Mouse (Mus musculus) stomach, embryonic 14.5 days (tissue): Measurements from ENCODE around the gene Rcsd1. TPM values are rescaled to one million over a fixed set of nuclear protein-coding genes. Genes with fewer than 3 reads are reported as not detected.
A peak's percentile ranks its signal among the peaks of the same experiment; 100 is the strongest.

Experiments
- ATAC-seq: fragments of 200-750 bp; cut with Nextera tagmentation; 2 replicates; pipeline ENCODE4 v1.8.0; 2017; ENCODE audit warnings: low read depth, moderate TSS enrichment; ENCODE audit not compliant: insufficient number of reproducible peaks, insufficient read depth, low FRiP score
- H3K27ac ChIP-seq: fragments of 300-500 bp; sonication (generic); 2 replicates; pipeline ENCODE4 v1.5.1; 2014; ENCODE audit warnings: mild to moderate bottlenecking, low read length, moderate library complexity, mixed read lengths
- H3K27me3 ChIP-seq: fragments of 300-500 bp; sonication (generic); 2 replicates; pipeline ENCODE4 v1.6.1; 2014; ENCODE audit warnings: low read length, control low read depth, mixed read lengths; ENCODE audit not compliant: control insufficient read depth, insufficient read depth
- H3K36me3 ChIP-seq: fragments of 300-500 bp; sonication (generic); 2 replicates; pipeline ENCODE4 v1.6.1; 2014; ENCODE audit warnings: mild to moderate bottlenecking, control low read depth, low read length, moderate library complexity, mixed read lengths; ENCODE audit not compliant: control insufficient read depth, insufficient read depth
- H3K4me1 ChIP-seq: fragments of 300-500 bp; sonication (generic); 2 replicates; pipeline ENCODE4 v1.6.1; 2014; ENCODE audit warnings: low read length, control low read depth, mixed read lengths; ENCODE audit not compliant: control insufficient read depth, insufficient read depth
- H3K4me2 ChIP-seq: fragments of 300-500 bp; sonication (generic); replicated peaks from 2 replicates; pipeline ENCODE4 v1.6.1; 2014; ENCODE audit warnings: low read depth, low read length, control low read depth
- H3K4me3 ChIP-seq: fragments of 300-500 bp; sonication (generic); 2 replicates; pipeline ENCODE4 v1.5.1; 2014; ENCODE audit warnings: low read depth, low read length, control low read depth
- H3K9ac ChIP-seq: fragments of 300-500 bp; sonication (generic); replicated peaks from 2 replicates; pipeline ENCODE4 v1.6.1; 2014; ENCODE audit warnings: low read depth, mild to moderate bottlenecking, control low read depth, low read length, moderate library complexity, mixed read lengths
- H3K9me3 ChIP-seq: fragments of 300-500 bp; sonication (generic); 2 replicates; pipeline ENCODE4 v1.6.1; 2016; ENCODE audit warnings: low read depth, low read length, control low read depth; ENCODE audit not compliant: control insufficient read depth
- WGBS: fragments of 180-500 bp; shearing (Covaris S2); extraction: QIAGEN DNeasy Blood & Tissue Kit; methylation state at CpG from one replicate; pipeline ENCODE4 v1.1.7; 2014; 5-methylcytosine and 5-hydroxymethylcytosine counted together
- polyA plus RNA-seq: library from polyadenylated mRNA; unstranded; fragments of >200 nt; fragmentation: Nextera tagmentation; extraction: Ambion mirVana; gene quantifications from 2 replicates; pipeline ENCODE4 v1.2.1, GENCODE M21; 2014

Rcsd1 gene
- polyA plus RNA-seq: 37.2 and 44.0 TPM in 2 replicates

- no peaks in the 10 kb centered on the region for H3K27me3 ChIP-seq
- 59% methylated on average over 5 of the region's 5 CpGs for WGBS
- peaks cover 25% of the 10 kb centered on the region for H3K4me1 ChIP-seq
- H3K4me3 ChIP-seq: peak within 1 kb of the TSS; percentile 87; the same call in 1 of the 2 replicates
- no peaks in the 10 kb centered on the region for H3K9me3 ChIP-seq
- no peaks in the 10 kb centered on the region for H3K36me3 ChIP-seq
- no peak for ATAC-seq
- H3K4me2 ChIP-seq: peak within 1 kb of the TSS; percentile 74
- H3K27ac ChIP-seq: peak within 1 kb of the TSS; percentile 88; the same call in 1 of the 2 replicates
- no peak within 1 kb of the TSS for H3K9ac ChIP-seq
These were observed at the start of gene Rcsd1 for GRCm38 (mm10) chr1:165709629-165710256. Gene Rcsd1, minus strand, starts transcription at chr1:165709757.

- no peak overlapping the region for H3K9ac ChIP-seq
- H3K4me2 ChIP-seq: no peak overlapping the region
- H3K9me3 ChIP-seq: no peaks in the 10 kb centered on the region
- H3K4me3 ChIP-seq: no peak overlapping the region
- WGBS: 27% methylated on average over 4 of the region's 4 CpGs
- H3K36me3 ChIP-seq: no peaks in the 10 kb centered on the region
- ATAC-seq: no peak
- no peaks in the 10 kb centered on the region for H3K27me3 ChIP-seq
- H3K4me1 ChIP-seq: no peaks in the 10 kb centered on the region
- no peak overlapping the region for H3K27ac ChIP-seq
These were observed 45.6 kb upstream of the Rcsd1 start for GRCm38 (mm10) chr1:165755194-165755593.

- no peak overlapping the region for H3K9ac ChIP-seq
- ATAC-seq: no peak
- 87% methylated on average over 6 of the region's 6 CpGs for WGBS
- H3K4me2 ChIP-seq: no peak overlapping the region
- H3K27ac ChIP-seq: no peak overlapping the region
- H3K4me3 ChIP-seq: no peak overlapping the region
- H3K36me3 ChIP-seq: no peaks in the 10 kb centered on the region
- no peaks in the 10 kb centered on the region for H3K27me3 ChIP-seq
- H3K4me1 ChIP-seq: no peaks in the 10 kb centered on the region
- no peaks in the 10 kb centered on the region for H3K9me3 ChIP-seq
These were observed 44.6 kb upstream of the Rcsd1 start for GRCm38 (mm10) chr1:165754205-165754604.

GRCm38 (mm10) chr1:165751838-165752237 lies 42.3 kb upstream of the Rcsd1 start:
- WGBS: 77% methylated on average over 5 of the region's 5 CpGs
- no peaks in the 10 kb centered on the region for H3K4me1 ChIP-seq
- no peaks in the 10 kb centered on the region for H3K9me3 ChIP-seq
- H3K27ac ChIP-seq: no peak overlapping the region
- H3K4me3 ChIP-seq: no peak overlapping the region
- no peaks in the 10 kb centered on the region for H3K27me3 ChIP-seq
- ATAC-seq: no peak
- no peak overlapping the region for H3K4me2 ChIP-seq
- no peaks in the 10 kb centered on the region for H3K36me3 ChIP-seq
- no peak overlapping the region for H3K9ac ChIP-seq

- no peak for ATAC-seq
- Histone ChIP-seq H3K4me1 (no peaks in the 10 kb centered on the region), H3K4me2 (no peak overlapping the region), H3K36me3 (no peaks in the 10 kb centered on the region), H3K4me3 (no peak overlapping the region), H3K27ac (no peak overlapping the region), H3K9ac (no peak overlapping the region), H3K9me3 (no peaks in the 10 kb centered on the region), H3K27me3 (no peaks in the 10 kb centered on the region)
These were observed 41.6 kb upstream of the Rcsd1 start for GRCm38 (mm10) chr1:165751142-165751541.

GRCm38 (mm10) chr1:165748053-165748452 lies 38.5 kb upstream of the Rcsd1 start:
- Histone ChIP-seq H3K27me3 (no peaks in the 10 kb centered on the region), H3K9ac (no peak overlapping the region), H3K4me3 (no peak overlapping the region), H3K4me2 (no peak overlapping the region), H3K36me3 (no peaks in the 10 kb centered on the region), H3K4me1 (no peaks in the 10 kb centered on the region), H3K9me3 (no peaks in the 10 kb centered on the region), H3K27ac (no peak overlapping the region)
- WGBS: 19% methylated on average over 11 of the region's 11 CpGs
- ATAC-seq: peak; percentile 90

- Histone ChIP-seq H3K4me3 (no peak overlapping the region), H3K9me3 (no peaks in the 10 kb centered on the region), H3K9ac (no peak overlapping the region), H3K4me1 (no peaks in the 10 kb centered on the region), H3K36me3 (no peaks in the 10 kb centered on the region), H3K27me3 (no peaks in the 10 kb centered on the region), H3K27ac (no peak overlapping the region), H3K4me2 (no peak overlapping the region)
- no peak for ATAC-seq
- WGBS: 65% methylated on average over 8 of the region's 8 CpGs
These were observed 32.4 kb upstream of the Rcsd1 start for GRCm38 (mm10) chr1:165741989-165742388.

GRCm38 (mm10) chr1:165738985-165739384 lies 29.4 kb upstream of the Rcsd1 start:
- Histone ChIP-seq H3K4me2 (no peak overlapping the region), H3K4me1 (0 out of 2 replicates have a peak, but pooled peaks cover 7% of the 10 kb centered on the region), H3K27me3 (no peaks in the 10 kb centered on the region), H3K9ac (no peak overlapping the region), H3K36me3 (no peaks in the 10 kb centered on the region), H3K9me3 (no peaks in the 10 kb centered on the region), H3K27ac (no peak overlapping the region), H3K4me3 (no peak overlapping the region)
- no peak for ATAC-seq
- 66% methylated on average over 1 of the region's 1 CpGs for WGBS

GRCm38 (mm10) chr1:165737867-165738266 lies 28.3 kb upstream of the Rcsd1 start:
- Histone ChIP-seq H3K27me3 (no peaks in the 10 kb centered on the region), H3K4me3 (no peak overlapping the region), H3K9me3 (no peaks in the 10 kb centered on the region), H3K4me2 (no peak overlapping the region), H3K36me3 (no peaks in the 10 kb centered on the region), H3K4me1 (0 out of 2 replicates have a peak, but pooled peaks cover 7% of the 10 kb centered on the region), H3K27ac (no peak overlapping the region), H3K9ac (no peak overlapping the region)
- WGBS: 58% methylated on average over 3 of the region's 3 CpGs
- ATAC-seq: no peak
